Mouse (Mus musculus) embryonic facial prominence, embryonic 13.5 days (tissue): ENCODE measurements around the gene Gm9817. TPM values are rescaled to one million over a fixed set of nuclear protein-coding genes. Genes with fewer than 3 reads are reported as not detected.

Experiments
- ATAC-seq: fragments of 200-750 bp; cut with Nextera tagmentation; 2 replicates; pipeline ENCODE4 v1.8.0; 2017; ENCODE audit warnings: low read depth; ENCODE audit not compliant: insufficient number of reproducible peaks, insufficient read depth, low FRiP score, low TSS enrichment
- H3K27ac ChIP-seq: fragments of 300-500 bp; sonication (generic); 2 replicates; pipeline ENCODE4 v1.5.1; 2015; ENCODE audit warnings: moderate library complexity, mild to moderate bottlenecking, inconsistent platforms
- H3K27me3 ChIP-seq: fragments of 300-500 bp; sonication (generic); 2 replicates; pipeline ENCODE4 v1.6.1; 2015; ENCODE audit warnings: mild to moderate bottlenecking, inconsistent platforms
- H3K36me3 ChIP-seq: fragments of 300-500 bp; sonication (generic); 2 replicates; pipeline ENCODE4 v1.6.1; 2015; ENCODE audit warnings: mild to moderate bottlenecking, inconsistent platforms
- H3K4me1 ChIP-seq: fragments of 300-500 bp; sonication (generic); 2 replicates; pipeline ENCODE4 v1.6.1; 2015; ENCODE audit warnings: inconsistent platforms
- H3K4me2 ChIP-seq: fragments of 300-500 bp; sonication (generic); 2 replicates; pipeline ENCODE4 v1.6.1; 2015; ENCODE audit warnings: moderate library complexity, mild to moderate bottlenecking, inconsistent platforms
- H3K4me3 ChIP-seq: fragments of 300-500 bp; sonication (generic); 2 replicates; pipeline ENCODE4 v1.5.1; 2015; ENCODE audit warnings: mild to moderate bottlenecking, inconsistent platforms
- H3K9ac ChIP-seq: fragments of 300-500 bp; sonication (generic); 2 replicates; pipeline ENCODE4 v1.6.1; 2015; ENCODE audit warnings: mild to moderate bottlenecking, inconsistent platforms
- H3K9me3 ChIP-seq: fragments of 300-500 bp; sonication (generic); 2 replicates; pipeline ENCODE4 v1.6.1; 2016; ENCODE audit warnings: inconsistent platforms
- WGBS: fragments of 180-500 bp; shearing (Covaris S2); methylation state at CpG from one replicate; pipeline ENCODE4 v1.1.7; 2015; ENCODE audit warnings: mixed read lengths; 5-methylcytosine and 5-hydroxymethylcytosine counted together
- polyA plus RNA-seq: library from polyadenylated mRNA; unstranded; fragments of >200 nt; fragmentation: Nextera tagmentation; extraction: Ambion mirVana; gene quantifications from 2 replicates; pipeline ENCODE4 v1.2.1, GENCODE M21; 2015

Gene Gm9817
- polyA plus RNA-seq, 1 experiment from 2014 or later = not detected

DNA sequence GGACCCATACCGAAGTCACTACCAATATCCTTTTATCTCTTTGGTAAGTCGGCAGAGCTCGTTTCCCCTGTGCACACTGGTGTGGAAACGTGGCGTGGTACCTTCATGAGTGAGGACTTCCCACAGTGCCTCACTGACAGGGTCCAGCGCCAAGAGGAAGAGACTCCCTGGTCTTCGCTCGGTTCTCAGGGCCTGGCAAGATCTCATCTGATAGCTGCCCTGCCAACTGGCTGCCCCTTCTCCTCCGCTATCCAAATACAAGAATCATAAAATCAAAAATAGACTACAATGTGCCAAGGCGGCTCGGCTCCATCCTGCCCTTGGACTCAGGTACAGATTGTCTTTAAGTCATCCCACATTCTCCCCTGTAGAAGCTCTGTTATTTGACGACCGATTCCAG, 11.4 kb downstream of the Gm9817 start:
- ATAC-seq = no peak
- Histone ChIP-seq H3K4me1 (0 out of 2 replicates have a peak, but pooled peaks cover 4% of the 10 kb centered on the region), H3K27me3 (no peaks in the 10 kb centered on the region), H3K9ac (no peak overlapping the region), H3K9me3 (no peaks in the 10 kb centered on the region), H3K27ac (no peak overlapping the region), H3K4me3 (no peak overlapping the region), H3K4me2 (no peak overlapping the region), H3K36me3 (no peaks in the 10 kb centered on the region)
- 72% methylated on average over 13 of the region's 13 CpGs for WGBS

DNA sequence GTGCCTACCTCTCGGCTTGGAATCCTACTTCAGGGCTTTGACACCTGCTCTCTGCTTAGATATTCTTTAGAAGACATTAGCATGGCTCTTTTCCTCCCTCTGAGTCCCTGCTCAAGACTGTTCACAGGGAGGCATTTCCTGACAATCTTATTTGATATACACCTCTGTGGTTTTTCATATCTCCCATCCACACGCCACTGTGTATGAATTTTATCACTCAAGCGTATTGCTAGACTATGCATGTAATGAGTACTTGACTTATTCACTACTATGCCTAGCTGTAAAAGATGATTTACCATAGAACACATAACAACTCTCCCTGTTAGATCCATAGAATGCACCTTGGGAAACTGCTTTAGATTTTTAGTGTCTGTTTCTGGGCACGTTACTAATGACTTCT, 14.3 kb downstream of the Gm9817 start:
- no peaks in the 10 kb centered on the region for H3K27me3 ChIP-seq
- H3K9me3 ChIP-seq = no peaks in the 10 kb centered on the region
- no peak overlapping the region for H3K4me3 ChIP-seq
- no peaks in the 10 kb centered on the region for H3K36me3 ChIP-seq
- ATAC-seq = no peak
- H3K4me1 ChIP-seq = 0 out of 2 replicates have a peak, but pooled peaks cover 4% of the 10 kb centered on the region
- no peak overlapping the region for H3K27ac ChIP-seq
- H3K4me2 ChIP-seq = no peak overlapping the region
- no peak overlapping the region for H3K9ac ChIP-seq
- 84% methylated on average over 4 of the region's 4 CpGs for WGBS

DNA sequence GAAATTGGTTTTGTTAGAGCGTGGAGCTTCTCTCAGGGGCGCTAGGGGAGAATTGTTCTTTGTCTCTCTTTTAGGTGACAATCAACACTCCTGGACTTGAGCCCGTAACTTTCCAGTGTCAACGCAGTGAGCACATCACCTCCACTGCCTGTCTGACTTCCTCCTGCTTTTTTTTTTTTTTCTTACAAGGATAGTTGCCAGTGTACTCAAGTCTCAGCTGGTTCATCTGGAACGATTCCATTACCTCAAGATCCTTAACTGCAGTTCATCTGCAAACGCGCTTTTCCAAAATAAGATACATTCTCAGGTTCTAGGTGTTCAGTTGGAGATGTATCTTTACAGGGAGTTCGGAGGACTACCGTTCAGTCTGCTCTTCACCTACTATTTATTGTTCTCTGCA, 16.5 kb downstream of the Gm9817 start:
- peaks cover 5% of the 10 kb centered on the region for H3K4me1 ChIP-seq
- no peak overlapping the region for H3K9ac ChIP-seq
- no peak for ATAC-seq
- H3K4me2 ChIP-seq = no peak overlapping the region
- no peak overlapping the region for H3K27ac ChIP-seq
- H3K4me3 ChIP-seq = no peak overlapping the region
- H3K9me3 ChIP-seq = no peaks in the 10 kb centered on the region
- WGBS = 87% methylated on average over 9 of the region's 9 CpGs
- H3K27me3 ChIP-seq = no peaks in the 10 kb centered on the region
- no peaks in the 10 kb centered on the region for H3K36me3 ChIP-seq

DNA sequence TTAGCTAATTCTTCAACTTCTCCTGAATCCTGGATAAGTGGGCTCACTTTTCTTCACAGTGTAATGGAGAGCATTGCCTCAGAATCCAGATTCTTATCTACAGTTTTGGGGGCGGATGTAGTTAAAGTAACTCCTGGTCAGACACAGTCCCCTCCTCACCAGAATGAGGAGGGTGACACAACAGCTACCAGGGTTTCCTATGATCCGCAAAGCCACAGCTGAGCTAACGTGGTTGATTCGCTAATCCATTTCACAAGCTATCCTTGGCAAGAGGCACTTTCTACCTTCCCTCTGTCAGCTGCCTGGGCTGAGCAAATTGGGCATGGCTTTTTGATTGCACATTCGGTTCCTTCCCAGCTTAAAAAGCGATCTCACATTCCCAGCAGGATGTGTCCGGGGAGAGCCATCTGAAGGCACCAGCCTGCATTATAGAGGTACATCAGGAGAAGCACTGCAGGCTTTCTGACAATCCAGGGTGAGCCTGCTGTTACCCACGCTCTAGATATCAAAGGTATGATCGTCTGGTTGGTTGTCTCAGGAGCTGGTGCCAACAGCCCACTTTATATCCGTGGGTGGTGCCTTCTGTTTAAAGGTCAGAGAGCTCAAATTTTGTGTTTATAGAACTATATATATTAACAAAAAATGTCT, 21.2 kb downstream of the Gm9817 start:
- Histone ChIP-seq H3K27ac (no peak overlapping the region), H3K36me3 (no peaks in the 10 kb centered on the region), H3K9me3 (no peaks in the 10 kb centered on the region), H3K4me1 (peaks cover 5% of the 10 kb centered on the region), H3K9ac (no peak overlapping the region), H3K4me2 (no peak overlapping the region), H3K4me3 (no peak overlapping the region), H3K27me3 (no peaks in the 10 kb centered on the region)
- no peak for ATAC-seq
- WGBS = 70% methylated on average over 10 of the region's 10 CpGs

DNA sequence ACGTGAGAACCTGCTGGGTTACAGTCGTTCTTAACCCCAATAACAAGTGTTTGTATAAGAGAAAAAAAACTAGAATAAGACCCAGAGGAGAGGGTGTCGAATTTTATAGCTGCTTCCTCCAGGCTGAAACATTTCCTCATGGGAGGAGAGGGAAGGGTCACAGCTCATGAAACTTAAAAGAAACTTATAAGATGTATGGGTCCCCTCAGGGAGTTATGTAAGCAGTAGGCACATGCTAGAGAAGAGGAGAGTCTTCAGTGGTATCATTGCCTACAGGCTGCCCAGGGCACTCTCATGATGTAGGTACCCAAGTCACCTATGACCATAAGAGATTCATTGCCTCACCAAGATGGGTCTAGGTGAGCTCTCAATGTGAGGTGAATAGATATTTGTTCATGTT, 28.0 kb downstream of the Gm9817 start:
- H3K9me3 ChIP-seq = no peaks in the 10 kb centered on the region
- H3K4me3 ChIP-seq = no peak overlapping the region
- H3K4me1 ChIP-seq = peaks cover 7% of the 10 kb centered on the region
- no peaks in the 10 kb centered on the region for H3K27me3 ChIP-seq
- H3K27ac ChIP-seq = no peak overlapping the region
- no peak overlapping the region for H3K9ac ChIP-seq
- H3K36me3 ChIP-seq = no peaks in the 10 kb centered on the region
- no peak for ATAC-seq
- 70% methylated on average over 3 of the region's 3 CpGs for WGBS
- no peak overlapping the region for H3K4me2 ChIP-seq

DNA sequence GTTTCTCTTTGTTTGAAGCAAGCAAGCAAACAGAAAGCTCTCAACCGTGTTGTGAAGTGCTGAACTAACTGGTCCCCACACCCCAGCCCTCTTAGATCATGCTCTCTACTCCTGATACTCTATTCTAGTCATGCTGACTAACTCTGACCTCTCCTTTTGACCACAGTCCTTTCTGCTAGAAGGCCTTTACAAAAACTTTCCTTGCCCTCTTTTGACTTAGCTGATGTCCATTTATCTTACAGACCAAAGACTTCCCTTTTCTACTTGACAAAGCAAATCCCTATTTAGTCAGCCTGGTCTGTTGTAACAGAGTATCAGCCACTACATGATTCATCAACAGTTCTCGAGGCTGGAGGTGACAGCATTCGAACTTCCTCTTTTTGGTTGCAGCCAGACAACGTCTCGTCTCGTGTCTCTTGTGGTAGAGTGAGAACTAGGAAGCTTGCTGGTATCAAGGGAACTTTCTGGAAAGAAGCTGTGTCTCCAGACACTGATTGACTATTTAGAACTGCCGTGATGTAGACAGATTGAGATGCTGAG, 30.4 kb downstream of the Gm9817 start:
- no peak overlapping the region for H3K9ac ChIP-seq
- H3K9me3 ChIP-seq = no peaks in the 10 kb centered on the region
- no peak for ATAC-seq
- no peaks in the 10 kb centered on the region for H3K27me3 ChIP-seq
- H3K4me3 ChIP-seq = no peak overlapping the region
- no peak overlapping the region for H3K27ac ChIP-seq
- no peaks in the 10 kb centered on the region for H3K36me3 ChIP-seq
- WGBS = 72% methylated on average over 7 of the region's 7 CpGs
- H3K4me1 ChIP-seq = peaks cover 7% of the 10 kb centered on the region
- H3K4me2 ChIP-seq = no peak overlapping the region

DNA sequence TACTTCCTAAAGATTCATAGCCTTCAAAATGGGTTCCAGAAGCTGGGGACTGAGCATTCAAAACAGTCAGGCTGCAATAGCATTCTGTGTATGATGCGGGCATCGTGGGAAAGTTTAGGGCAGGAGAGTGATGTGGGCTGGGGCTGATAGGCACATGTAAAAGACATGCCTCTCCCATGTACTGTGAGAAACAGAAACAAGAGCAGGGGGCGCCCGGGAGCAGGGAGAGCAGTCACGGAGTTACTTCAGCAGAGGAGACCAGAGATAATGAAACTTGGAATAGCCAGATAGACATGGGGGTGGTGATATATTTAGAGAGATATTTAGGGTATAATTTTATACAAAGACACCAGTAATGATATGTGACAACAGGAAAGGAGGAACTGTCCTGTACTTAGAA, 39.9 kb downstream of the Gm9817 start:
- no peak overlapping the region for H3K4me3 ChIP-seq
- WGBS = 85% methylated on average over 5 of the region's 5 CpGs
- no peaks in the 10 kb centered on the region for H3K36me3 ChIP-seq
- no peak overlapping the region for H3K27ac ChIP-seq
- no peak overlapping the region for H3K4me2 ChIP-seq
- no peak for ATAC-seq
- no peaks in the 10 kb centered on the region for H3K27me3 ChIP-seq
- no peaks in the 10 kb centered on the region for H3K9me3 ChIP-seq
- H3K9ac ChIP-seq = no peak overlapping the region
- no peaks in the 10 kb centered on the region for H3K4me1 ChIP-seq

DNA sequence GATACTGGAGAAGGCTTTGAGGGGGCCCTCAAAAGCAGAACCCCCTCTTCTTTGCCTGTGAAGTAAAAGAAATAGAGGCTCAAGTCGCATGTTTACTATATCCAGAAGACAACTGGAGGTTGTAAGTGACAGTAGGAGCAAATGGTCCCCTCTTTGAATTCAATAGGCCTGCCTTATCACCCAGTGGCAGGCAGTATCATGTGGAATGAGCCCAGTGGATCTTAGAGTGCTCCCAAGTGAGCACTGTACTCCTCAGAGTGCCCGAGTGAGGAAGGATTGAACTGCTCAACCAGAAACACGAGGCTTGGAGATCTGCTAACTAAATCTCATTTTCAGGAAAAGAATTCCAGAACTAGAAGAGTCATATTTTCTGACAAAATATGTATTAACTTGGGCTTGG, 40.3 kb downstream of the Gm9817 start:
- H3K4me3 ChIP-seq = no peak overlapping the region
- no peak for ATAC-seq
- 74% methylated on average over 3 of the region's 3 CpGs for WGBS
- H3K4me1 ChIP-seq = no peaks in the 10 kb centered on the region
- H3K4me2 ChIP-seq = no peak overlapping the region
- H3K36me3 ChIP-seq = no peaks in the 10 kb centered on the region
- H3K27ac ChIP-seq = no peak overlapping the region
- no peak overlapping the region for H3K9ac ChIP-seq
- no peaks in the 10 kb centered on the region for H3K9me3 ChIP-seq
- H3K27me3 ChIP-seq = no peaks in the 10 kb centered on the region

Other genes with a start within 250 kb of the Gm9817 start
- 76.2 and 77.9 TPM in 2 replicates for gene Dtnbp1, start 76.5 kb upstream of the Gm9817 start, polyA plus RNA-seq